22 mouse cellular contexts compared by ENCODE assay signal in the genomic region with DNA sequence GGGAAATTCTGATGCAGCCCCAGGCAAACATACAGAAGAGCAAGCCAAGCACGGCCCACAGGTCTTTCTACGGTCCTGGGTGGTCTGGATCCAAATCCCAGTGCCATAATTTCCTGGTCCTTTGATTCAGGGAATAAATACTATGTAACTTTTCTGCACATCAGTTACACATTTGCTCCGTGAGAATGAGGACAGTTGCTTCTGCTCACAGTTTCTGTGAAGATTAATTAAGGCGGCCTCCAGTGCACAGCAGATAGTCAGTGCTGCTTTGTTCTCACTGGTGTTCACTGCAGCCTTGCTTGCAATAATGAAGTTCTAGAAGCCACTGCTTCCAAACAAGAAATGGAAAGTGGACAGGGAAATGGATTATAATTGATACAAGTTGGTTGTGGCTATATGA. TPM values are rescaled to one million over a fixed set of nuclear protein-coding genes. Genes with fewer than 3 reads are reported as not detected.
"Had no signal": no experiment of that assay in that cellular context is flagged by ENCODE, and none has a peak within 500 bp of the region (broad histone marks: within the 10 kb centered on the region; RNA-seq: fewer than 3 reads in every experiment).

No protein-coding gene starts in this region.

- H3K9ac ChIP-seq: limb, embryonic 12.5 days; limb, embryonic 15.5 days; liver, embryonic 14.5 days; lung, embryonic 15.5 days; midbrain, embryonic 13.5 days; neural tube, embryonic 13.5 days; stomach, embryonic 15.5 days had no signal

- ATAC-seq: intestine, postnatal 0 days; midbrain, embryonic 13.5 days; midbrain, embryonic 16.5 days had no signal

- H3K4me1 ChIP-seq: limb, embryonic 12.5 days; limb, embryonic 15.5 days; lung, embryonic 15.5 days; midbrain, embryonic 10.5 days; midbrain, embryonic 13.5 days; neural tube, embryonic 13.5 days; stomach, embryonic 15.5 days had no signal

- H3K4me3 ChIP-seq: limb, embryonic 12.5 days; limb, embryonic 15.5 days; lung, embryonic 15.5 days; megakaryocyte, embryonic 14.5 days; midbrain, embryonic 10.5 days; midbrain, embryonic 13.5 days; myocyte; neural tube, embryonic 13.5 days; stomach, embryonic 15.5 days had no signal

- H3K9me3 ChIP-seq: limb, embryonic 12.5 days; limb, embryonic 15.5 days; lung, embryonic 15.5 days; megakaryocyte, embryonic 14.5 days; midbrain, embryonic 10.5 days; midbrain, embryonic 13.5 days; neural tube, embryonic 13.5 days; stomach, embryonic 15.5 days had no signal

- H3K27ac ChIP-seq: limb, embryonic 12.5 days; limb, embryonic 15.5 days; liver, embryonic 14.5 days; lung, embryonic 15.5 days; midbrain, embryonic 10.5 days; midbrain, embryonic 13.5 days; neural tube, embryonic 13.5 days; stomach, embryonic 15.5 days had no signal

- H3K27me3 ChIP-seq: limb, embryonic 12.5 days; limb, embryonic 15.5 days; lung, embryonic 15.5 days; midbrain, embryonic 13.5 days; stomach, embryonic 15.5 days had no signal

- DNase-seq: left cerebral cortex, postnatal 4 days; lung, adult 18-20 months; lung, postnatal 10 days; lung, postnatal 36 days; right cerebral cortex, adult 18-20 months; right cerebral cortex, postnatal 14 days; right cerebral cortex, postnatal 4 days; thymus, postnatal 25 days had no signal

- H3K36me3 ChIP-seq: limb, embryonic 12.5 days; limb, embryonic 15.5 days; lung, embryonic 15.5 days; midbrain, embryonic 10.5 days; midbrain, embryonic 13.5 days; neural tube, embryonic 13.5 days; stomach, embryonic 15.5 days had no signal

- H3K4me2 ChIP-seq: limb, embryonic 12.5 days; limb, embryonic 15.5 days; liver, embryonic 11.5 days; lung, embryonic 15.5 days; midbrain, embryonic 13.5 days; neural tube, embryonic 13.5 days; stomach, embryonic 15.5 days had no signal

RNA-seq across cellular contexts. Expression of gene Ccl28, which starts 14.2 kb away (rescaled TPM):
- polyA plus RNA-seq: intestine, embryonic 14.5 days; limb, embryonic 15.5 days; lung, embryonic 15.5 days; myocyte had no signal
